Mouse (Mus musculus) embryonic fibroblast, embryonic 13.5 days (primary cell): ENCODE measurements around the gene Sema5b.

Source experiments
- CTCF ChIP-seq: IDR thresholded peaks from 2 replicates; pipeline ENCODE4 v1.5.1; 2011; ENCODE audit warnings: mild to moderate bottlenecking, control low read depth, low read length, moderate library complexity, borderline replicate concordance; ENCODE audit not compliant: insufficient read depth
- POLR2A ChIP-seq: IDR thresholded peaks from 2 replicates; pipeline ENCODE4 v1.6.1; 2011; ENCODE audit warnings: low read depth, mild to moderate bottlenecking, control low read depth, low read length, moderate library complexity

DNA sequence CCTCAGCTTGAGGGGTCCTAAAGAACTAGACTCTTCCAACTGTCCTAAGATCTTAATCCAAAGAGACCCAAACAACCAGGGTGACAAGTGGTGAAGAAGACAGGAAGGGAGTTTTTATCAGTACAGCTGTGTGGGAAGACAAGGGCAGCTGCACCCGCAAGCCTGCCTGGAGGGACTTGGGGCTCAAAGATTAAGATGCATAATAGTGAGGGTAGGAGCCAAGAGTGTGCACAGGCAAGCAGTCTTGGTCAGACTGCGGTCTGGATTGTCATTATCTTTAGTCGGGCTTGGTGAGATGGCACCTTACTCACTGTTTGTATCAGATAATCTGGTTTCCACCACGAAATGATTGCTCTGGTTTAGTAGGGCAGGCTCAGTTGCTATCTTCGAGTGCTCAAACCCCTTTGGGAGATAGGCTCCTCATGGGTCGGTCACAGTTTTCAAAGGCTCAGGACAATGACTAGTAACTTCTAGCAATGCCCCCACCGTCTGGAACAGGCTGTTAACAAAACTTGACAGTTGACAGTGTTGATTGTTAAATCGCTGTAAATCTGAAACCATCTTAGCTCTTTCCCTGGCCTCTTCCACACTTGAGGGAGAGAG lies 136.7 kb downstream of the Sema5b start:
- TF ChIP-seq POLR2A (no peak), CTCF (no peak)
